Mouse (Mus musculus) MEL (cell line): ENCODE measurements around the gene Slc6a9. TPM values are rescaled to one million over a fixed set of nuclear protein-coding genes. Genes with fewer than 3 reads are reported as not detected.
A peak's percentile ranks its signal among the peaks of the same experiment; 100 is the strongest.

Experiments
- DNase-seq: peaks from one replicate; pipeline ENCODE4 v3.0.0; 2011; ENCODE audit warnings: low read depth, low spot score
- H3K27ac ChIP-seq: 2 replicates; pipeline ENCODE4 v1.5.1; 2012; ENCODE audit warnings: low read depth, mild to moderate bottlenecking, control low read depth, low read length, moderate library complexity; ENCODE audit not compliant: control insufficient read depth
- H3K27me3 ChIP-seq, 2 experiments: fragments of 150-350 bp in 1 of 2; sonication (generic) in 1 of 2; 2 replicates each; pipeline ENCODE4 v1.6.1; 2012; ENCODE audit warnings: low read length in 2 of 2, mild to moderate bottlenecking in 2 of 2, improper control_type of control experiment in 1 of 2, moderate library complexity in 1 of 2; ENCODE audit not compliant: insufficient read depth in 2 of 2, control insufficient read depth in 1 of 2
- H3K36me3 ChIP-seq, 2 experiments: 2 replicates each; pipeline ENCODE4 v1.6.1; 2012 to 2014; ENCODE audit warnings: low read length in 2 of 2, improper control_type of control experiment in 1 of 2, inconsistent platforms in 1 of 2, mild to moderate bottlenecking in 1 of 2; ENCODE audit not compliant: insufficient read depth in 2 of 2, control insufficient read depth in 1 of 2
- H3K4me1 ChIP-seq, 2 experiments: fragments of 150-350 bp in 1 of 2; sonication (generic) in 1 of 2; 2 replicates each; pipeline ENCODE4 v1.6.1; 2012; ENCODE audit warnings: low read length in 2 of 2, improper control_type of control experiment in 1 of 2, mild to moderate bottlenecking in 1 of 2; ENCODE audit not compliant: insufficient read depth in 2 of 2, control insufficient read depth in 1 of 2
- H3K4me3 ChIP-seq, 2 experiments: fragments of 150-350 bp in 1 of 2; sonication (generic) in 1 of 2; 2 replicates each; pipeline ENCODE4 v1.5.1; 2012; ENCODE audit warnings: low read depth in 2 of 2, low read length in 2 of 2, mild to moderate bottlenecking in 2 of 2, moderate library complexity in 2 of 2, control low read depth in 1 of 2, improper control_type of control experiment in 1 of 2; ENCODE audit not compliant: control insufficient read depth in 1 of 2, insufficient read depth in 1 of 2
- H3K79me2 ChIP-seq: 2 replicates; pipeline ENCODE4 v1.6.1; 2012; ENCODE audit warnings: mild to moderate bottlenecking, low read length, moderate library complexity; ENCODE audit not compliant: control insufficient read depth, poor library complexity, insufficient read depth
- H3K9ac ChIP-seq: 2 replicates; pipeline ENCODE4 v1.6.1; 2012; ENCODE audit warnings: low read depth, mild to moderate bottlenecking, control low read depth, low read length, moderate library complexity; ENCODE audit not compliant: control insufficient read depth, poor library complexity, severe bottlenecking
- H3K9me3 ChIP-seq: fragments of 150-350 bp; sonication (generic); replicated peaks from 2 replicates; pipeline ENCODE4 v1.6.1; 2012; ENCODE audit warnings: mild to moderate bottlenecking, low read length, improper control_type of control experiment, moderate library complexity; ENCODE audit not compliant: insufficient read depth
- BHLHE40 ChIP-seq: IDR thresholded peaks from 2 replicates; pipeline ENCODE4 v1.6.1; 2012; ENCODE audit warnings: low read depth, mild to moderate bottlenecking, inconsistent platforms, low read length, improper control_type of control experiment, borderline replicate concordance
- CHD1 ChIP-seq: IDR thresholded peaks from 2 replicates; pipeline ENCODE4 v1.6.1; 2012; ENCODE audit warnings: low read depth, mild to moderate bottlenecking, inconsistent platforms, low read length, improper control_type of control experiment
- CHD2 ChIP-seq: IDR thresholded peaks from 2 replicates; pipeline ENCODE4 v1.6.1; 2011; ENCODE audit warnings: low read length, improper control_type of control experiment
- CTCF ChIP-seq, 3 experiments: IDR thresholded peaks in 2 of 3; conservative IDR thresholded peaks in 1 of 3; 2 replicates each; pipeline ENCODE4 v1.5.1; 2011 to 2012; ENCODE audit warnings: low read length in 3 of 3, low read depth in 2 of 3, mild to moderate bottlenecking in 2 of 3, improper control_type of control experiment in 1 of 3, inconsistent platforms in 1 of 3, mixed read lengths in 1 of 3, moderate library complexity in 1 of 3; ENCODE audit not compliant: control insufficient read depth in 1 of 3, insufficient read depth in 1 of 3, poor library complexity in 1 of 3, severe bottlenecking in 1 of 3
- ELF1 ChIP-seq: IDR thresholded peaks from 2 replicates; pipeline ENCODE4 v1.6.1; 2014; ENCODE audit warnings: low read depth, mild to moderate bottlenecking, inconsistent platforms, low read length, improper control_type of control experiment, moderate library complexity
- GABPA ChIP-seq: IDR thresholded peaks from 2 replicates; pipeline ENCODE4 v1.6.1; 2012; ENCODE audit warnings: low read depth, mild to moderate bottlenecking, inconsistent platforms, low read length, improper control_type of control experiment, moderate library complexity
- GATA1 ChIP-seq: IDR thresholded peaks from 2 replicates; pipeline ENCODE4 v1.6.1; 2011; ENCODE audit warnings: low read depth, low read length, improper control_type of control experiment
- JUND ChIP-seq: IDR thresholded peaks from 2 replicates; pipeline ENCODE4 v1.6.1; 2011; ENCODE audit warnings: low read depth, mild to moderate bottlenecking, improper control_type of control experiment, low read length
- KAT2A ChIP-seq: conservative IDR thresholded peaks from 2 replicates; pipeline ENCODE4 v1.6.1; 2012; ENCODE audit warnings: low read depth, low read length, improper control_type of control experiment, inconsistent platforms
- MAFK ChIP-seq: IDR thresholded peaks from 2 replicates; pipeline ENCODE4 v1.6.1; 2011; ENCODE audit warnings: low read depth, mild to moderate bottlenecking, low read length, improper control_type of control experiment, borderline replicate concordance
- MAX ChIP-seq: IDR thresholded peaks from 2 replicates; pipeline ENCODE4 v1.6.1; 2011; ENCODE audit warnings: low read length, improper control_type of control experiment
- MAZ ChIP-seq: IDR thresholded peaks from 2 replicates; pipeline ENCODE4 v1.6.1; 2012; ENCODE audit warnings: low read depth, mild to moderate bottlenecking, inconsistent platforms, low read length, improper control_type of control experiment
- MEF2A ChIP-seq: IDR thresholded peaks from 2 replicates; pipeline ENCODE4 v1.6.1; 2014; ENCODE audit warnings: low read depth, mild to moderate bottlenecking, inconsistent platforms, low read length, improper control_type of control experiment; ENCODE audit not compliant: poor library complexity, insufficient replicate concordance, severe bottlenecking; ENCODE audit errors: extremely low read depth
- MXI1 ChIP-seq: IDR thresholded peaks from 2 replicates; pipeline ENCODE4 v1.6.1; 2011; ENCODE audit warnings: mild to moderate bottlenecking, low read depth, low read length, improper control_type of control experiment
- MYB ChIP-seq: IDR thresholded peaks from 2 replicates; pipeline ENCODE4 v1.6.1; 2011; ENCODE audit warnings: mild to moderate bottlenecking, low read depth, low read length, improper control_type of control experiment
- MYC ChIP-seq: IDR thresholded peaks from 2 replicates; pipeline ENCODE4 v1.6.1; 2011; ENCODE audit warnings: low read depth, mild to moderate bottlenecking, low read length, improper control_type of control experiment, moderate library complexity
- NELFE ChIP-seq: IDR thresholded peaks from 2 replicates; pipeline ENCODE4 v1.6.1; 2011; ENCODE audit warnings: low read depth, low read length, improper control_type of control experiment
- RCOR1 ChIP-seq: IDR thresholded peaks from 2 replicates; pipeline ENCODE4 v1.6.1; 2012; ENCODE audit warnings: low read depth, mild to moderate bottlenecking, inconsistent platforms, low read length, improper control_type of control experiment
- TAL1 ChIP-seq: IDR thresholded peaks from 2 replicates; pipeline ENCODE4 v1.6.1; 2012; ENCODE audit warnings: mild to moderate bottlenecking, inconsistent platforms, low read length, moderate library complexity, mixed read lengths
- TBP ChIP-seq: IDR thresholded peaks from 2 replicates; pipeline ENCODE4 v1.8.0; 2011; ENCODE audit warnings: low read depth, low read length, improper control_type of control experiment
- TCF12 ChIP-seq: IDR thresholded peaks from 2 replicates; pipeline ENCODE4 v1.6.1; 2014; ENCODE audit warnings: low read depth, mild to moderate bottlenecking, inconsistent platforms, low read length, improper control_type of control experiment, moderate library complexity
- UBTF ChIP-seq: IDR thresholded peaks from 2 replicates; pipeline ENCODE4 v1.6.1; 2012; ENCODE audit warnings: low read depth, mild to moderate bottlenecking, inconsistent platforms, low read length, improper control_type of control experiment, moderate library complexity, borderline replicate concordance; ENCODE audit not compliant: insufficient read depth
- USF1 ChIP-seq: IDR thresholded peaks from 2 replicates; pipeline ENCODE4 v1.6.1; 2014; ENCODE audit warnings: low read depth, mild to moderate bottlenecking, inconsistent platforms, low read length, improper control_type of control experiment, moderate library complexity
- ZC3H11A ChIP-seq: IDR thresholded peaks from 2 replicates; pipeline ENCODE4 v1.6.1; 2012; ENCODE audit warnings: low read depth, mild to moderate bottlenecking, inconsistent platforms, low read length, improper control_type of control experiment
- ZKSCAN1 ChIP-seq: IDR thresholded peaks from 2 replicates; pipeline ENCODE4 v1.6.1; 2012; ENCODE audit warnings: low read depth, mild to moderate bottlenecking, inconsistent platforms, low read length, improper control_type of control experiment, moderate library complexity
- ZMIZ1 ChIP-seq: IDR thresholded peaks from 2 replicates; pipeline ENCODE4 v1.6.1; 2012; ENCODE audit warnings: low read depth, mild to moderate bottlenecking, inconsistent platforms, low read length, improper control_type of control experiment, moderate library complexity
- ZNF384 ChIP-seq: IDR thresholded peaks from 2 replicates; pipeline ENCODE4 v1.6.1; 2012; ENCODE audit warnings: low read depth, mild to moderate bottlenecking, inconsistent platforms, low read length, improper control_type of control experiment
- polyA plus RNA-seq, 2 experiments: library from polyadenylated mRNA; stranded (reverse) in 1 of 2; unstranded in 1 of 2; fragments of >175 nt in 1 of 2; fragments of >200 nt in 1 of 2; gene quantifications; 2 replicates each; pipeline versions ENCODE4 v1.2.1 to v1.2.4; 2012; ENCODE audit warnings: low replicate concordance in 2 of 2, low read depth in 1 of 2; ENCODE audit not compliant: insufficient read length in 2 of 2, insufficient read depth in 1 of 2, missing spikeins in 1 of 2
- total RNA-seq: library from RNA; depleted of rRNA; stranded (reverse); fragments of 300-350 nt; gene quantifications from 2 replicates; pipeline ENCODE4 v1.2.3, GENCODE M21; 2012

Slc6a9 gene
- total and polyA plus RNA-seq, 3 experiments: 3.2 to 21.2 TPM; not detected in 1

DNA sequence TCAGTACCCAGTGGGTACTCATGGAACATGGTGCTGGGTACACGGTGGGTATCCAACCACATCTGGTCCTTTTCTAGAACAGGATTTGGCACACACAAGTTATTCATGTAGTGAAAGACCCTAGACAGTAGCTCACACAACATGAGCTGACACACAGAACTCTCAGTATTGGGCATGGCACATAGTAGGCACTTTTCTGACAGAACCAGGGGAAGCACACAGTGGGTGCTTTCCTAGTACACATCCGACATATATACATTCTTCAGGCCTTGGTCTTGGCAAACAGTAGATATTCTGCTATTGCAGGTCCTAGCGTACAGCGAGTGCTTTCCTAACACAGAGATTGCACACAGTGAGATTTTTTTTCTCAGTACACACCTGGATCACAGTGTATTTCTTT is 12.0 kb downstream of the Slc6a9 start:
- H3K4me3 ChIP-seq: no peak overlapping the region
- H3K79me2 ChIP-seq: no peaks in the 10 kb centered on the region
- H3K9ac ChIP-seq: no peak overlapping the region
- no peaks in the 10 kb centered on the region; a peak in 1 of 4 replicates for H3K36me3 ChIP-seq
- no peak for DNase-seq
- no peak for TF ChIP-seq MAFK
- peak; percentile 98 for TF ChIP-seq ZKSCAN1
- TF ChIP-seq, all 39 proteins: peak for 1
- H3K9me3 ChIP-seq: no peaks in the 10 kb centered on the region
- H3K27ac ChIP-seq: no peak overlapping the region
- H3K4me1 ChIP-seq: no peaks in the 10 kb centered on the region
- no peaks in the 10 kb centered on the region for H3K27me3 ChIP-seq

DNA sequence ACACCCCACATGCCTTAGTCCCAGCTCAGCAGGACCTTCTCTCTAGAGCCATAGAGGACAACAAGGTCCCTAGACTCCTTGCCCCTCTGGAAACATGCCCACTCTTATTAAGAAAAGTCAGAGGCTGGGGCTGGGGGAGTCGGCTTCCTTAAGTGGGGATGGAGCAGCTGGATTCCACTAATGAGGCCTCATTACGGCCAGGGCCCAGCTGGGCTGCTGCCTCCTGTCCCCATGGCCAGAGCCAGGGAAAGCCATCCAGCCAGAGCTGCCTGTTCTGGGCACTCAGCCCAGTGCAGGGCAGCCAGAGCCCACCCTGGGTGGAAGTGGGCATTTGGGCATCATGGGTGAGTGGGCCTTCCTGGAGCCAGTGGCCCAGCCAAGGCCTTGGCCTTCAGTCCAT is 12.7 kb downstream of the Slc6a9 start:
- no peak for DNase-seq
- Histone ChIP-seq H3K27ac (no peak overlapping the region), H3K9me3 (no peaks in the 10 kb centered on the region), H3K36me3 (no peaks in the 10 kb centered on the region; a peak in 1 of 4 replicates), H3K9ac (no peak overlapping the region), H3K27me3 (no peaks in the 10 kb centered on the region), H3K79me2 (no peaks in the 10 kb centered on the region), H3K4me1 (no peaks in the 10 kb centered on the region), H3K4me3 (no peak overlapping the region)
- TF ChIP-seq GATA1: no peak
- TF ChIP-seq MAZ: no peak
- no peak for TF ChIP-seq BHLHE40
- no peak for TF ChIP-seq MXI1
- TF ChIP-seq ZNF384: no peak
- no peak for TF ChIP-seq UBTF
- no peak for TF ChIP-seq MYB
- TF ChIP-seq CHD1: no peak
- TF ChIP-seq ZKSCAN1: no peak
- no peak for TF ChIP-seq ZMIZ1
- no peak for TF ChIP-seq CHD2
- TF ChIP-seq RCOR1: no peak
- TF ChIP-seq MAX: no peak
- TF ChIP-seq MAFK: no peak
- no peak for TF ChIP-seq ZC3H11A
- TF ChIP-seq USF1: no peak
- TF ChIP-seq MYC: no peak

DNA sequence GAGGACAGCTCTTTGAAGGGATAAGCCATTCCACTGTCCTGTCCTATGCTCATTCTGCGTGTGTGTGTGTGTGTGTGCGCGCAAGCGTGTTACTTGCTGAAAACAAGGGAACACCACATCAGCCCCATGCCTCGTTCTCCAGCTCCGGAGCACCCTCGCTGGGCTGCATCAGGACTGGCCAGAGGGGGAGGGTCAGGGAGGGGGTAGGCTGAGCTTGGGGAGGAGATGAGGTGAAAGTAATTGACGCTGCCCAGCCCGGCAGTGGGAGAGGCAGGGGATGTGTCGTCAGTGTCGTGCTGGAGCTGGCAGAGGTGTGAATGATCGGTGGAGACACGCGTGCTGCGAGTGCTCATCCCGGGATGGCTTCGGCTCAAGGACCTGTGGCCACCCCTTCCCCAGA is 14.8 kb downstream of the Slc6a9 start:
- TF ChIP-seq TCF12 (no peak), TBP (no peak), CHD2 (no peak), MAZ (no peak), CTCF (IDR thresholded peaks at IDR 0.05 in 2 of 3, conservative IDR thresholded peaks at IDR 0.05 in 1 of 3; ENCODE audit: control insufficient read depth in 1 of 3, insufficient read depth in 1 of 3, low read depth in 2 of 3, low read length in 3 of 3, poor library complexity in 1 of 3, severe bottlenecking in 1 of 3) (no peak), NELFE (no peak), KAT2A (no peak), GABPA (no peak), ZKSCAN1 (no peak), MYB (no peak), JUND (no peak), TAL1 (no peak), MEF2A (no peak), ZNF384 (no peak), UBTF (no peak), ELF1 (no peak)
- DNase-seq: no peak
- Histone ChIP-seq H3K4me1 (no peaks in the 10 kb centered on the region), H3K79me2 (no peaks in the 10 kb centered on the region), H3K9me3 (no peaks in the 10 kb centered on the region), H3K27ac (no peak overlapping the region), H3K4me3 (no peak overlapping the region), H3K36me3 (no peaks in the 10 kb centered on the region; a peak in 1 of 4 replicates), H3K27me3 (no peaks in the 10 kb centered on the region), H3K9ac (no peak overlapping the region)
